Mouse (Mus musculus) heart, adult 2 months (tissue): ENCODE measurements around the gene Helz. TPM values are rescaled to one million over a fixed set of nuclear protein-coding genes. Genes with fewer than 3 reads are reported as not detected.

Experiments used
- DNase-seq, 2 experiments: peaks; one replicate each; pipeline ENCODE4 v3.0.0; 2021
- H3K27ac ChIP-seq: fragments of 200-600 bp; 2 replicates; pipeline ENCODE4 v1.8.1; 2022
- H3K27me3 ChIP-seq: fragments of 200-500 bp; 2 replicates; pipeline ENCODE4 v1.6.1; 2012; ENCODE audit warnings: mild to moderate bottlenecking, low read length, inconsistent platforms, mixed read lengths; ENCODE audit not compliant: control insufficient read depth, insufficient read depth
- H3K36me3 ChIP-seq: fragments of 200-500 bp; 2 replicates; pipeline ENCODE4 v1.6.1; 2012; ENCODE audit warnings: low read length, inconsistent platforms; ENCODE audit not compliant: control insufficient read depth, insufficient read depth
- H3K4me1 ChIP-seq: fragments of 200-500 bp; 2 replicates; pipeline ENCODE4 v1.6.1; 2011; ENCODE audit warnings: low read length; ENCODE audit not compliant: control insufficient read depth, insufficient read depth
- H3K4me3 ChIP-seq: fragments of 200-600 bp; 2 replicates; pipeline ENCODE4 v1.8.1; 2022
- H3K79me2 ChIP-seq: fragments of 200-500 bp; replicated peaks from 2 replicates; pipeline ENCODE4 v1.6.1; 2012; ENCODE audit warnings: mild to moderate bottlenecking, inconsistent platforms, low read length, moderate library complexity, mixed read lengths; ENCODE audit not compliant: control insufficient read depth, insufficient read depth
- H3K9ac ChIP-seq: fragments of 200-500 bp; 2 replicates; pipeline ENCODE4 v1.6.1; 2012; ENCODE audit warnings: low read depth, mild to moderate bottlenecking, control low read depth, inconsistent platforms, low read length, mixed read lengths
- CTCF ChIP-seq: fragments of 200-600 bp; IDR thresholded peaks from 2 replicates; pipeline ENCODE4 v1.8.1; 2022; ENCODE audit warnings: antibody characterized with exemption, mild to moderate bottlenecking, moderate library complexity
- EP300 ChIP-seq: fragments of 200-500 bp; IDR thresholded peaks from 2 replicates; pipeline ENCODE4 v1.6.1; 2011; ENCODE audit warnings: low read depth, low read length, control low read depth; ENCODE audit not compliant: insufficient read depth
- POLR2A ChIP-seq: fragments of 200-500 bp; IDR thresholded peaks from 2 replicates; pipeline ENCODE4 v1.6.1; 2011; ENCODE audit warnings: mild to moderate bottlenecking, low read depth, low read length, control low read depth; ENCODE audit not compliant: insufficient read depth
- WGBS: fragments of 180-500 bp; shearing (Covaris S2); methylation state at CpG from one replicate; pipeline ENCODE4 v1.1.7; 2018; 5-methylcytosine and 5-hydroxymethylcytosine counted together
- intact Hi-C: fragments of 180-260 bp; cut with DNase I; formaldehyde crosslinking; loops from one replicate; pipeline ENCODE4 v1.15.1; 2025
- polyA plus RNA-seq: library from polyadenylated mRNA; depleted of rRNA; stranded (reverse); fragments of >200 nt; gene quantifications from 2 replicates; pipeline ENCODE4 v1.2.3, GENCODE M21; 2012
- total RNA-seq, 2 experiments: library from RNA; stranded (reverse); gene quantifications; 2 replicates each; pipeline ENCODE4 v1.2.3; 2021

Gene Helz
- total and polyA plus RNA-seq, 3 experiments: 10.8 to 26.4 (median 26.2) TPM

GRCm38 (mm10) chr11:107540339-107540738, 7.4 kb upstream of the Helz start:
- DNase-seq: no peak
- Histone ChIP-seq H3K9ac (no peak overlapping the region), H3K4me1 (no peaks in the 10 kb centered on the region), H3K79me2 (no peaks in the 10 kb centered on the region), H3K4me3 (no peak overlapping the region), H3K27ac (no peak overlapping the region), H3K36me3 (no peaks in the 10 kb centered on the region), H3K27me3 (no peaks in the 10 kb centered on the region)
- TF ChIP-seq CTCF: no peak
- no peak for TF ChIP-seq POLR2A
- no peak for TF ChIP-seq EP300
- intact Hi-C loops: no loop called here
- 62% methylated on average over 1 of the region's 1 CpGs for WGBS

- H3K79me2 ChIP-seq: no peaks in the 10 kb centered on the region; the same call in 1 of the 2 replicates
- H3K9ac ChIP-seq: no peak overlapping the region
- DNase-seq: no peak
- 55% methylated on average over 13 of the region's 13 CpGs for WGBS
- intact Hi-C loops: no loop called here
- H3K27me3 ChIP-seq: no peaks in the 10 kb centered on the region
- TF ChIP-seq EP300: no peak
- peaks cover 1% of the 10 kb centered on the region for H3K4me1 ChIP-seq
- H3K4me3 ChIP-seq: no peak overlapping the region
- H3K27ac ChIP-seq: no peak overlapping the region
- peaks cover 5% of the 10 kb centered on the region for H3K36me3 ChIP-seq
These were observed 1.8 kb upstream of the Helz start for GRCm38 (mm10) chr11:107545747-107546476.

- no peak for TF ChIP-seq CTCF
- peak overlapping the region; percentile 65 for H3K9ac ChIP-seq
- peak; percentile 30 to 34 for DNase-seq
- H3K27me3 ChIP-seq: no peaks in the 10 kb centered on the region
- H3K4me3 ChIP-seq: peak overlapping the region; percentile 96
- intact Hi-C loops: no loop called here
- WGBS: under 1% methylated on average over 36 of the region's 37 CpGs
- peaks cover 1% of the 10 kb centered on the region for H3K4me1 ChIP-seq
- peak overlapping the region; percentile 38; the same call in 1 of the 2 replicates for H3K27ac ChIP-seq
- peaks cover 11% of the 10 kb centered on the region for H3K36me3 ChIP-seq
- no peaks in the 10 kb centered on the region; the same call in 1 of the 2 replicates for H3K79me2 ChIP-seq
These were observed 946 bp upstream of the Helz start for GRCm38 (mm10) chr11:107546667-107547301.

- H3K27me3 ChIP-seq: no peaks in the 10 kb centered on the region
- H3K4me3 ChIP-seq: peak overlapping the region; percentile 96
- intact Hi-C loops: no loop called here
- H3K79me2 ChIP-seq: no peaks in the 10 kb centered on the region; the same call in none of the 2 replicates
- DNase-seq: peak in 1 of 2 experiments; percentile 19
- peak overlapping the region; percentile 95 for H3K9ac ChIP-seq
- TF ChIP-seq POLR2A (no peak), EP300 (no peak), CTCF (no peak)
- peaks cover 1% of the 10 kb centered on the region for H3K4me1 ChIP-seq
- H3K36me3 ChIP-seq: peaks cover 11% of the 10 kb centered on the region
- peak overlapping the region; percentile 87 for H3K27ac ChIP-seq
- WGBS: 3% methylated on average over 37 of the region's 39 CpGs
These were observed 660 bp downstream of the Helz start for GRCm38 (mm10) chr11:107548204-107548975.

- Histone ChIP-seq H3K79me2 (peaks cover 2% of the 10 kb centered on the region), H3K4me1 (no peaks in the 10 kb centered on the region), H3K9ac (no peak overlapping the region), H3K27me3 (no peaks in the 10 kb centered on the region), H3K4me3 (no peak overlapping the region), H3K36me3 (no peaks in the 10 kb centered on the region), H3K27ac (no peak overlapping the region)
- WGBS: 96% methylated on average over 5 of the region's 5 CpGs
- intact Hi-C loops: no loop called here
- no peak for DNase-seq
- TF ChIP-seq EP300 (no peak), POLR2A (no peak), CTCF (no peak)
These were observed 12.1 kb downstream of the Helz start for GRCm38 (mm10) chr11:107559874-107560273.

- no peak for DNase-seq
- Histone ChIP-seq H3K9ac (no peak overlapping the region), H3K36me3 (no peaks in the 10 kb centered on the region), H3K4me1 (no peaks in the 10 kb centered on the region), H3K27me3 (no peaks in the 10 kb centered on the region), H3K27ac (no peak overlapping the region), H3K4me3 (no peak overlapping the region), H3K79me2 (0 out of 2 replicates have a peak, but pooled peaks cover 2% of the 10 kb centered on the region)
- intact Hi-C loops: no loop called here
- TF ChIP-seq POLR2A (no peak), EP300 (no peak), CTCF (no peak)
- WGBS: 64% methylated on average over 3 of the region's 3 CpGs
These were observed 19.7 kb downstream of the Helz start for GRCm38 (mm10) chr11:107567431-107567830.
